Mouse (Mus musculus) embryonic fibroblast, embryonic 13.5 days (primary cell): ENCODE results near the gene Dpm2.

Source experiments
- CTCF ChIP-seq: IDR thresholded peaks from 2 replicates; pipeline ENCODE4 v1.5.1; 2011; ENCODE audit warnings: mild to moderate bottlenecking, control low read depth, low read length, moderate library complexity, borderline replicate concordance; ENCODE audit not compliant: insufficient read depth
- POLR2A ChIP-seq: IDR thresholded peaks from 2 replicates; pipeline ENCODE4 v1.6.1; 2011; ENCODE audit warnings: low read depth, mild to moderate bottlenecking, control low read depth, low read length, moderate library complexity

DNA sequence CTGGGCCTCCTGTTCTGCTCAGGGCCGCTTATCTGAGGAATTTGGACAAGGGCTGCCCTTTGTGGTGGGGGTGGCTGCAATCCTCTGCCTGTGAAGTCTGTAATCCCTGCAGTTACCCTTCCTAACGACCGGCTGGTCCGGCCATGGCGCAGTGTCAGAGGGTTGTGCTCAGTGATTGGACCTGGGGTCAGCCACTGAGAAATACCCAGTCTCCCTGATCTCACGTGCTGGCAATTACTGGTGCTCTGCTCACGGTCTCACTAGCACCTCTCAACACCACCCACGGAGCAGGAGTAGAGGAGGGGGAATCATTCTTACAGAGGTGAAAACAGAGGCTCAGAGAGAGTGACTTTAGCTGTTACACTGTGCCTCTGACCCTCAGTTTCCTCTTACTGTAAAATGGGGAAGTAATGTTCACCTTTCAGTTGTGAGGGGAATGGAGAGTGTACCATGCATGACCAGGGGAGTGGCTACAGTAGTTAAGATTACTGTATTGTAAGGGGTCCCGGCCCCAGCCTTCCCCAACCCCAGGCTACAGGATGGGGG lies 33.2 kb upstream of the Dpm2 start:
- TF ChIP-seq CTCF = no peak
- no peak for TF ChIP-seq POLR2A
